Mouse (Mus musculus): ENCODE results near the gene Bcat1. TPM values are rescaled to one million over a fixed set of nuclear protein-coding genes. Genes with fewer than 3 reads are reported as not detected.
A peak's percentile ranks its signal among the peaks of the same experiment; 100 is the strongest.

The Bcat1 gene
- polyA plus RNA-seq, 1 experiment = 84.2 TPM

GRCm38 (mm10) chr6:145055277-145055858 lies 20.6 kb downstream of the Bcat1 start:
- Histone ChIP-seq H3K36me3 (ENCODE audit: control insufficient read depth, insufficient read depth) (peaks cover 14% of the 10 kb centered on the region), H3K4me2 (ENCODE audit: low read depth) (no peak overlapping the region), H3K27me3 (ENCODE audit: control insufficient read depth, insufficient read depth, insufficient read length) (no peaks in the 10 kb centered on the region), H3ac (ENCODE audit: control insufficient read depth, insufficient read length) (no peak overlapping the region), H3K79me2 (ENCODE audit: control insufficient read depth, insufficient read depth) (peaks cover 94% of the 10 kb centered on the region), H3K4me3 (no peak overlapping the region)
- TF ChIP-seq MYOD1 (IDR thresholded peaks at IDR 0.05; ENCODE audit: control insufficient read depth in 1 of 3, insufficient read length in 2 of 3, low read depth in 2 of 3) (no peak), MAX (IDR thresholded peaks at IDR 0.05; ENCODE audit: low read depth) (no peak)

GRCm38 (mm10) chr6:145052669-145053068 lies 23.3 kb downstream of the Bcat1 start:
- no peaks in the 10 kb centered on the region for H3K27me3 ChIP-seq (ENCODE audit: control insufficient read depth, insufficient read depth, insufficient read length)
- H3K4me3 ChIP-seq = no peak overlapping the region
- H3K79me2 ChIP-seq (ENCODE audit: control insufficient read depth, insufficient read depth) = peaks cover 89% of the 10 kb centered on the region
- TF ChIP-seq MAX (IDR thresholded peaks at IDR 0.05; ENCODE audit: low read depth) (no peak), TCF3 (IDR thresholded peaks at IDR 0.05; ENCODE audit: insufficient read length, low read depth) (no peak), E2F4 (IDR thresholded peaks at IDR 0.05; ENCODE audit: insufficient read depth) (no peak), USF1 (IDR thresholded peaks at IDR 0.05; ENCODE audit: low read depth) (no peak), REST (IDR thresholded peaks at IDR 0.05; ENCODE audit: insufficient read depth, insufficient read length) (no peak), CEBPB (IDR thresholded peaks at IDR 0.05; ENCODE audit: insufficient read depth, poor library complexity, severe bottlenecking) (no peak), POLR2A (IDR thresholded peaks at IDR 0.05; ENCODE audit: insufficient read length, low read depth) (no peak), MYOD1 (IDR thresholded peaks at IDR 0.05; ENCODE audit: control insufficient read depth in 1 of 3, insufficient read length in 2 of 3, low read depth in 2 of 3) (peak in 1 of 3 experiments; percentile 11), SRF (IDR thresholded peaks at IDR 0.05; ENCODE audit: control insufficient read depth, insufficient read length, low read depth) (no peak), TCF12 (IDR thresholded peaks at IDR 0.05; ENCODE audit: insufficient read depth, poor library complexity, severe bottlenecking) (no peak), POLR2AphosphoS2 (IDR thresholded peaks at IDR 0.05; ENCODE audit: insufficient read length, low read depth) (no peak), MYOG (IDR thresholded peaks at IDR 0.05; ENCODE audit: control insufficient read depth in 1 of 3, insufficient read depth in 1 of 3, insufficient read length in 2 of 3, low read depth in 2 of 3) (peak in 1 of 3 experiments; percentile 53)
- H3K4me2 ChIP-seq (ENCODE audit: low read depth) = no peak overlapping the region
- H3K36me3 ChIP-seq (ENCODE audit: control insufficient read depth, insufficient read depth) = peaks cover 10% of the 10 kb centered on the region
- no peak overlapping the region for H3ac ChIP-seq (ENCODE audit: control insufficient read depth, insufficient read length)

- no peak for TF ChIP-seq CEBPB (IDR thresholded peaks at IDR 0.05; ENCODE audit: insufficient read depth, poor library complexity, severe bottlenecking)
- no peak for TF ChIP-seq MAX (IDR thresholded peaks at IDR 0.05; ENCODE audit: low read depth)
- no peak for TF ChIP-seq TCF3 (IDR thresholded peaks at IDR 0.05; ENCODE audit: insufficient read length, low read depth)
- no peak for TF ChIP-seq TCF12 (IDR thresholded peaks at IDR 0.05; ENCODE audit: insufficient read depth, poor library complexity, severe bottlenecking)
- TF ChIP-seq E2F4 (IDR thresholded peaks at IDR 0.05; ENCODE audit: insufficient read depth) = no peak
- TF ChIP-seq MYOD1 (IDR thresholded peaks at IDR 0.05; ENCODE audit: control insufficient read depth in 1 of 3, insufficient read length in 2 of 3, low read depth in 2 of 3) = no peak
- TF ChIP-seq POLR2A (IDR thresholded peaks at IDR 0.05; ENCODE audit: insufficient read length, low read depth) = no peak
- Histone ChIP-seq H3K36me3 (ENCODE audit: control insufficient read depth, insufficient read depth) (no peaks in the 10 kb centered on the region), H3K27me3 (ENCODE audit: control insufficient read depth, insufficient read depth, insufficient read length) (no peaks in the 10 kb centered on the region), H3K79me2 (ENCODE audit: control insufficient read depth, insufficient read depth) (peaks cover 81% of the 10 kb centered on the region), H3K4me2 (ENCODE audit: low read depth) (no peak overlapping the region), H3ac (ENCODE audit: control insufficient read depth, insufficient read length) (no peak overlapping the region), H3K4me3 (no peak overlapping the region)
Observed at GRCm38 (mm10) chr6:145050899-145051298, 25.1 kb downstream of the Bcat1 start.

- Histone ChIP-seq H3K4me3 (no peak overlapping the region), H3K27me3 (ENCODE audit: control insufficient read depth, insufficient read depth, insufficient read length) (no peaks in the 10 kb centered on the region), H3K4me2 (ENCODE audit: low read depth) (no peak overlapping the region), H3K36me3 (ENCODE audit: control insufficient read depth, insufficient read depth) (no peaks in the 10 kb centered on the region), H3K79me2 (ENCODE audit: control insufficient read depth, insufficient read depth) (peaks cover 83% of the 10 kb centered on the region), H3ac (ENCODE audit: control insufficient read depth, insufficient read length) (no peak overlapping the region)
- no peak for TF ChIP-seq USF1 (IDR thresholded peaks at IDR 0.05; ENCODE audit: low read depth)
Observed at GRCm38 (mm10) chr6:145048131-145048997, 27.6 kb downstream of the Bcat1 start.

- no peaks in the 10 kb centered on the region for H3K27me3 ChIP-seq (ENCODE audit: control insufficient read depth, insufficient read depth, insufficient read length)
- H3K4me3 ChIP-seq = no peak overlapping the region
- TF ChIP-seq TCF12 (IDR thresholded peaks at IDR 0.05; ENCODE audit: insufficient read depth, poor library complexity, severe bottlenecking) (no peak), POLR2A (IDR thresholded peaks at IDR 0.05; ENCODE audit: insufficient read length, low read depth) (no peak), E2F4 (IDR thresholded peaks at IDR 0.05; ENCODE audit: insufficient read depth) (no peak), REST (IDR thresholded peaks at IDR 0.05; ENCODE audit: insufficient read depth, insufficient read length) (no peak), MYOD1 (IDR thresholded peaks at IDR 0.05; ENCODE audit: control insufficient read depth in 1 of 3, insufficient read length in 2 of 3, low read depth in 2 of 3) (no peak), MYOG (IDR thresholded peaks at IDR 0.05; ENCODE audit: control insufficient read depth in 1 of 3, insufficient read depth in 1 of 3, insufficient read length in 2 of 3, low read depth in 2 of 3) (no peak), SRF (IDR thresholded peaks at IDR 0.05; ENCODE audit: control insufficient read depth, insufficient read length, low read depth) (no peak), CEBPB (IDR thresholded peaks at IDR 0.05; ENCODE audit: insufficient read depth, poor library complexity, severe bottlenecking) (no peak), POLR2AphosphoS2 (IDR thresholded peaks at IDR 0.05; ENCODE audit: insufficient read length, low read depth) (no peak), USF1 (IDR thresholded peaks at IDR 0.05; ENCODE audit: low read depth) (no peak), MAX (IDR thresholded peaks at IDR 0.05; ENCODE audit: low read depth) (no peak), TCF3 (IDR thresholded peaks at IDR 0.05; ENCODE audit: insufficient read length, low read depth) (no peak)
- H3ac ChIP-seq (ENCODE audit: control insufficient read depth, insufficient read length) = no peak overlapping the region
- peaks cover 84% of the 10 kb centered on the region for H3K79me2 ChIP-seq (ENCODE audit: control insufficient read depth, insufficient read depth)
- H3K4me2 ChIP-seq (ENCODE audit: low read depth) = no peak overlapping the region
- no peaks in the 10 kb centered on the region for H3K36me3 ChIP-seq (ENCODE audit: control insufficient read depth, insufficient read depth)
Observed at GRCm38 (mm10) chr6:145047445-145047857, 28.5 kb downstream of the Bcat1 start.

Measured in myocyte (in vitro differentiated cells).